Mouse (Mus musculus) stomach, postnatal 0 days (tissue): ENCODE results near the gene Pam16. TPM values are rescaled to one million over a fixed set of nuclear protein-coding genes. Genes with fewer than 3 reads are reported as not detected.

Source experiments
- ATAC-seq: fragments of 200-750 bp; cut with Nextera tagmentation; 2 replicates; pipeline ENCODE4 v1.8.0; 2017; ENCODE audit not compliant: low FRiP score, low TSS enrichment
- DNase-seq: peaks from one replicate; pipeline ENCODE4 v3.0.0-alpha.2; 2016; ENCODE audit warnings: low spot score
- H3K27ac ChIP-seq: fragments of 300-500 bp; sonication (generic); replicated peaks from 2 replicates; pipeline ENCODE4 v1.5.1; 2014; ENCODE audit warnings: mild to moderate bottlenecking, control low read depth
- H3K27me3 ChIP-seq: fragments of 300-500 bp; sonication (generic); 2 replicates; pipeline ENCODE4 v1.6.1; 2014; ENCODE audit warnings: low read length; ENCODE audit not compliant: control insufficient read depth, insufficient read depth
- H3K36me3 ChIP-seq: fragments of 300-500 bp; sonication (generic); 2 replicates; pipeline ENCODE4 v1.6.1; 2014; ENCODE audit warnings: low read length, mixed read lengths; ENCODE audit not compliant: control insufficient read depth, insufficient read depth
- H3K4me1 ChIP-seq: fragments of 300-500 bp; sonication (generic); replicated peaks from 2 replicates; pipeline ENCODE4 v1.6.1; 2014; ENCODE audit warnings: antibody characterized with exemption; ENCODE audit not compliant: control insufficient read depth, insufficient read depth
- H3K4me2 ChIP-seq: fragments of 300-500 bp; sonication (generic); replicated peaks from 2 replicates; pipeline ENCODE4 v1.6.1; 2014; ENCODE audit warnings: low read depth, mild to moderate bottlenecking, control low read depth, moderate library complexity
- H3K4me3 ChIP-seq: fragments of 300-500 bp; sonication (generic); 2 replicates; pipeline ENCODE4 v1.5.1; 2014; ENCODE audit warnings: low read depth, low read length, control low read depth
- H3K9ac ChIP-seq: fragments of 300-500 bp; sonication (generic); 2 replicates; pipeline ENCODE4 v1.6.1; 2014; ENCODE audit warnings: mild to moderate bottlenecking, low read length, control low read depth, mixed read lengths
- H3K9me3 ChIP-seq: fragments of 300-500 bp; sonication (generic); 2 replicates; pipeline ENCODE4 v1.6.1; 2016; ENCODE audit warnings: low read length; ENCODE audit not compliant: control insufficient read depth
- CTCF ChIP-seq: IDR thresholded peaks from 2 replicates; pipeline ENCODE4 v1.5.1; 2016; ENCODE audit warnings: antibody characterized with exemption, low read depth, mild to moderate bottlenecking, moderate library complexity
- EP300 ChIP-seq: optimal IDR thresholded peaks from 2 replicates; pipeline ENCODE3; 2016; ENCODE audit warnings: antibody characterized with exemption
- WGBS: fragments of 180-500 bp; shearing (Covaris S2); extraction: QIAGEN DNeasy Blood & Tissue Kit; methylation state at CpG from one replicate; pipeline ENCODE4 v1.1.7; 2014; 5-methylcytosine and 5-hydroxymethylcytosine counted together
- polyA plus RNA-seq: library from polyadenylated mRNA; unstranded; fragments of >200 nt; fragmentation: Nextera tagmentation; extraction: Ambion mirVana; gene quantifications from 2 replicates; pipeline ENCODE4 v1.2.1, GENCODE M21; 2015

Pam16 gene
- polyA plus RNA-seq, 1 experiment from 2014 or later, result 71.9 TPM

- Histone ChIP-seq H3K4me1 (0 out of 2 replicates have a peak, but pooled peaks cover 9% of the 10 kb centered on the region), H3K36me3 (no peaks in the 10 kb centered on the region), H3K27ac (no peak overlapping the region), H3K4me3 (no peak overlapping the region), H3K9ac (0 out of 2 replicates have a peak overlapping the region, but pooled peaks have one; percentile 13), H3K27me3 (no peaks in the 10 kb centered on the region), H3K4me2 (peak overlapping the region; percentile 81), H3K9me3 (no peaks in the 10 kb centered on the region)
- DNase-seq, result no peak
- TF ChIP-seq CTCF, result no peak
- no peak for TF ChIP-seq EP300
- 35% methylated on average over 2 of the region's 2 CpGs for WGBS
- ATAC-seq, result no peak
Observed at GRCm38 (mm10) chr16:4596836-4597235, 28.0 kb downstream of the Pam16 start.

- H3K27ac ChIP-seq, result peak overlapping the region; percentile 49
- H3K4me2 ChIP-seq, result peak overlapping the region; percentile 81
- ATAC-seq, result no peak; the same call in 1 of the 2 replicates
- TF ChIP-seq CTCF (no peak), EP300 (no peak)
- DNase-seq, result no peak
- 28% methylated on average over 3 of the region's 3 CpGs for WGBS
- no peaks in the 10 kb centered on the region for H3K27me3 ChIP-seq
- peak overlapping the region; percentile 69 for H3K4me3 ChIP-seq
- H3K9ac ChIP-seq, result peak overlapping the region; percentile 79
- H3K9me3 ChIP-seq, result no peaks in the 10 kb centered on the region
- 0 out of 2 replicates have a peak, but pooled peaks cover 9% of the 10 kb centered on the region for H3K4me1 ChIP-seq
- H3K36me3 ChIP-seq, result no peaks in the 10 kb centered on the region
Observed at GRCm38 (mm10) chr16:4596141-4596728, 28.6 kb downstream of the Pam16 start.

GRCm38 (mm10) chr16:4595527-4595963 is 29.2 kb downstream of the Pam16 start:
- H3K27ac ChIP-seq, result peak overlapping the region; percentile 49
- no peaks in the 10 kb centered on the region for H3K9me3 ChIP-seq
- no peaks in the 10 kb centered on the region for H3K36me3 ChIP-seq
- peak overlapping the region; percentile 79 for H3K9ac ChIP-seq
- DNase-seq, result peak; percentile 74
- peak overlapping the region; percentile 69 for H3K4me3 ChIP-seq
- peak; percentile 49; the same call in 1 of the 2 replicates for ATAC-seq
- TF ChIP-seq CTCF, result peak; percentile 34
- TF ChIP-seq EP300, result no peak
- peak overlapping the region; percentile 81 for H3K4me2 ChIP-seq
- no peaks in the 10 kb centered on the region for H3K27me3 ChIP-seq
- 0 out of 2 replicates have a peak, but pooled peaks cover 9% of the 10 kb centered on the region for H3K4me1 ChIP-seq
- WGBS, result 10% methylated on average over 5 of the region's 5 CpGs

GRCm38 (mm10) chr16:4594814-4595526 is 29.8 kb downstream of the Pam16 start:
- peak; percentile 5; the same call in 1 of the 2 replicates for ATAC-seq
- no peaks in the 10 kb centered on the region for H3K9me3 ChIP-seq
- no peaks in the 10 kb centered on the region for H3K36me3 ChIP-seq
- no peaks in the 10 kb centered on the region for H3K27me3 ChIP-seq
- H3K27ac ChIP-seq, result peak overlapping the region; percentile 88
- TF ChIP-seq CTCF (no peak), EP300 (no peak)
- H3K4me3 ChIP-seq, result peak overlapping the region; percentile 69
- under 1% methylated on average over 18 of the region's 52 CpGs for WGBS
- peak overlapping the region; percentile 79 for H3K9ac ChIP-seq
- peak overlapping the region; percentile 81 for H3K4me2 ChIP-seq
- no peak for DNase-seq
- 0 out of 2 replicates have a peak, but pooled peaks cover 9% of the 10 kb centered on the region for H3K4me1 ChIP-seq

GRCm38 (mm10) chr16:4593971-4594813 is 30.6 kb downstream of the Pam16 start, which contains the start of gene Glis2:
Glis2 (plus strand) TSS chr16:4594713.
- Histone ChIP-seq H3K27ac (peak within 1 kb of the TSS; percentile 88), H3K36me3 (no peaks in the 10 kb centered on the region), H3K27me3 (no peaks in the 10 kb centered on the region), H3K9me3 (no peaks in the 10 kb centered on the region), H3K4me1 (0 out of 2 replicates have a peak, but pooled peaks cover 9% of the 10 kb centered on the region), H3K4me3 (peak within 1 kb of the TSS; percentile 69), H3K9ac (peak within 1 kb of the TSS; percentile 79), H3K4me2 (peak within 1 kb of the TSS; percentile 81)
- WGBS, result 3% methylated on average over 22 of the region's 74 CpGs
- ATAC-seq (peak; percentile 78), DNase-seq (peak; percentile 80)
- TF ChIP-seq CTCF, result no peak
- TF ChIP-seq EP300, result no peak
